Comparison of ENCODE assay signal across 8 mouse cellular contexts in genomic region chr17:28882316-28882715, GRCm38 (mm10). TPM values are rescaled to one million over a fixed set of nuclear protein-coding genes. Genes with fewer than 3 reads are reported as not detected.
DNase-seq lines count a peak whose midpoint lies in the region; ATAC-seq lines count a peak whose summit lies in the region.

No protein-coding gene starts in this region.

- H3K4me2 ChIP-seq in forebrain, embryonic 11.5 days (ENCODE audit: low read depth, low read length, severe bottlenecking), result peak overlapping the region; percentile 29

- no peak overlapping the region for H3K4me3 ChIP-seq in forebrain, embryonic 11.5 days (ENCODE audit: low read depth, low read length)

- peaks cover 4% of the 10 kb centered on the region for H3K27me3 ChIP-seq in forebrain, embryonic 11.5 days (ENCODE audit: control insufficient read depth, insufficient read depth, low read length)

- H3K36me3 ChIP-seq in forebrain, embryonic 11.5 days (ENCODE audit: control insufficient read depth, insufficient read depth, low read length), result no peaks in the 10 kb centered on the region

- no peaks in the 10 kb centered on the region; the same call in 1 of the 2 replicates for H3K4me1 ChIP-seq in forebrain, embryonic 11.5 days (replicated peaks; ENCODE audit: control insufficient read depth, insufficient read depth, low read length)

- WGBS in forebrain, embryonic 11.5 days, result 10% methylated on average over 12 of the region's 12 CpGs

- peak; percentile 94 for DNase-seq in CD4-positive, CD25-positive, alpha-beta regulatory T cell, adult 2 months (ENCODE audit: low read depth, low spot score)
- peak; percentile 87 for DNase-seq in ZHBTc4 (ENCODE audit: low read depth, low spot score)
- peak; percentile 84 for DNase-seq in forebrain, embryonic 11.5 days (ENCODE audit: low spot score)
- DNase-seq in heart, postnatal 10 days, result peak; percentile 46 to 71
- peak; percentile 58 to 65 for DNase-seq in left cerebral cortex, postnatal 14 days (ENCODE audit: low spot score in 2 of 2)
- DNase-seq in mesoderm, embryonic 11.5 days (ENCODE audit: low read depth, low spot score), result peak; percentile 79
- DNase-seq in spleen, adult 12 weeks (ENCODE audit: low spot score), result peak; percentile 73
- no peak for DNase-seq in layer of hippocampus, adult 11-12 months (ENCODE audit: low spot score)

- H3K9me3 ChIP-seq in forebrain, embryonic 11.5 days (ENCODE audit: control insufficient read depth, low read length), result no peaks in the 10 kb centered on the region

- H3K9ac ChIP-seq in forebrain, embryonic 11.5 days (ENCODE audit: low read length), result no peak overlapping the region

- 0 out of 2 replicates have a peak, but pooled peaks have one; percentile 49 for ATAC-seq in forebrain, embryonic 11.5 days (replicated peaks; ENCODE audit: low FRiP score)

- H3K27ac ChIP-seq in forebrain, embryonic 11.5 days (ENCODE audit: low read depth, low read length), result no peak overlapping the region

- intact Hi-C loops in heart, postnatal 10 days (cut with DNase I), result no loop called here
- intact Hi-C loops in left cerebral cortex, postnatal 14 days (cut with DNase I), result loop anchor here (5.0 kb wide), 1 partner anchor 45 kb away; no protein-coding TSS in a partner anchor

RNA-seq across cellular contexts. Expression of gene Pnpla1, which starts 24.1 kb away (rescaled TPM):
- not detected in 2 replicates for polyA plus RNA-seq in forebrain, embryonic 11.5 days (2014; fragmentation: Nextera tagmentation; extraction: Ambion mirVana)
- total RNA-seq in heart, postnatal 10 days (2021), result not detected
- total RNA-seq in left cerebral cortex, postnatal 14 days (2021), result under 1 TPM; 0.44 to 0.49 TPM

RNA-seq across cellular contexts. Expression of gene 4930539E08Rik, which starts 32.8 kb away (rescaled TPM):
- 0.16 and 0.19 TPM in 2 replicates for polyA plus RNA-seq in forebrain, embryonic 11.5 days (2014; fragmentation: Nextera tagmentation; extraction: Ambion mirVana)
- under 1 TPM in 1 of 2 experiments, not detected in 1; 0.05 TPM for total RNA-seq in heart, postnatal 10 days (2021)
- total RNA-seq in left cerebral cortex, postnatal 14 days (2021), result 10 to 100 TPM in 1 of 2 experiments, 1 to 10 TPM in 1; 8.3 to 12.4 TPM

Comparison
In these comparisons a context has a peak if more than half of its experiments do, and no peak if none do; other contexts are left out.
1. RNA of gene 4930539E08Rik, which starts 32.8 kb away (total RNA-seq): 8.3 to 12.4 TPM in left cerebral cortex, postnatal 14 days; 0.05 TPM in heart, postnatal 10 days; every median in the first group is over 4 times any median in the second.